Mouse (Mus musculus): ENCODE measurements at regions not wholly inside any gene's neighbourhood (a gene's known extent, or its start where the extent isn't known, plus 50 kb on each side); places are given as distances from the start of the nearest gene placed in this dataset.

DNA sequence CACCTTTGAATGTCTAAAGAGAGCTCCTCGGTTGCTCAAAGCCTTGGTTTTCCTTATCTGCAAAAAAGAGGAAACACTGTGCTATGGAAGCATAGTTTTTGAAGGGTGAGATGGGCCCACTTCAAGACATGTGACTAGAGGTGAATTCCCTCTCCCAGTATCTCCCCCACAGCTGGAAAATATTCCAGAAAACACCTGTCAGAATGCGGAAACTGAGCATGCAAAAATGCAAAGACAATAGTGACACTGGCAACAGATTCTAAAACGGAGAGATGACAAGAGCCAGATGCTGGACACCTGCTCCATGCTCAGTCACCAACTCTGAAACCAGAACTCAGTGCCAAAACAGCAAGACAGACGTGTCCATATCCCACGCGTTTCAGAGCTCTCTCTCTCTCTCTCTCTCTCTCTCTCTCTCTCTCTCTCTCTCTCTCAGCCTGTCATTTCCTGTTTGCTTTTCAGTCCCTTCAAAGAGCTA is 117.5 kb upstream of the Itga4 start:
- DNase-seq, result no peak

DNA sequence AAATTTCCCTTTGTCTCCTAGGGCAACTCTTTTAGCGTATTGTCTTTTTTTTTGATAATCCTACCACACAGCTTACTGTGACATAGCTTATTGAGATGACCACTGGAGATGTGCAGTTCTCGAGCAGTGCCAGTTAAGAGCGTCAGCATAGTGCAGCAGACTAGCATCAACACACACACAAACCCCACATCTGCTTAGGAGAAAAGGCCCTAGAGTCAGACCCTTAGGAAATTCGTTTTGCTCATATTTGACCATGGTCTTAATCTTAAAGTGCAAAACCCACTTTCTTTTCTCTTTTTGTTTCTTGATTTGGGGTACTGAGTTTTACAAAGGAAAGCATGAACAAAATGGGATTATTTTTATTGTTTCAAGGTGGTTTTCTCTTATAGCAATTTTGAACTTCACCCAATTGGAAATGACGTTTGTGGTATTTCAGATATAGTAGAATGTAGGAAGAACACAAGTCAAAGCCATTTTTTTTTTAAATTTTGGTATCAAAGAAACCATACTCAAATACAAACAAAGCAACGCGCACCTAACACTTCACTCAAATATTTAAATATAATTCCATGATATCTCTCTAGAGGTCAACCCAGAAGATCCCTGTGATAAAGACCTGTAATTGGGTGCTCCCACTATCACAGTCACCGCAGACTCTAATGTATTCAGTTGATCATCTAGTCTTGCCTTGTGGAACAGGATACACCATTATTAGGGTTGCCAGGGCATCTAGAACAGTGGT is 116.7 kb upstream of the Itga4 start:
- no peak for DNase-seq

DNA sequence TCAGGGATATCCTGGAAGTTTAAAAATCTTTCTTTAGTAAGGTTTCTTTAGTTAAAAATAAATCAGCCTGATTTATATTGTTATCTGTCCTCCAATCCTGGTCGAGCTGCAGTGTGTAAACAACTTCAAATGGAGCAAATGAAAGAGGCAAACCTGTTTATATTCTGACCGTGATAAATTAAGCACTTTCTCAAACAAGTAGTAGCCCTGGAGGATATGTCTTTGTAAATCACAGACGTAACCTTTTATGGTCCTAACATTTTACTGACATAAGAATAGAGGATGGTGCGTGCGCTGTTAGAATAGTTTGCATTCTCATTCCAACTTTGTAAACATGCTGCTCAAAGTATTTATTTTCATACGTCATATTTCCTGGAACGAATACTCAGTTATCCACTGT is 113.3 kb upstream of the Itga4 start:
- DNase-seq, result no peak

DNA sequence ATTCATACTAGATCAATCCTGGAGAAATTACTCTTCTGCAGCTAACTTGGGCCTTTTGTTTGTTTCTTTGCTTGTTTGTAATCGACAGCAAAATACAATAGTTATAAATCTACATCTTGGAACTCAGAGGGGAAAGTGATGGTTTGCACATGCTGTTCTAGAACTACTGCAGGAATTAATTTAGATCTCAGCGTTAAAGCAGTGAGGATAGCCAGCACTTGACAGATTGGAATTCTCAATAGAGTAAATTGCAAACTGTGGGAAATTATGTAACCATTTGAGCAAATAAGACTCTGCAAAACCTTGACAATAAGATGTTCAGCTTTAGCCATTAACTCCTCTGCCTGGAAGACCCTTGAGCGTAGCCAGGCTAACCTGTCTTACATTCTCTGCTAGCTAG is 112.0 kb upstream of the Itga4 start:
- no peak for DNase-seq

DNA sequence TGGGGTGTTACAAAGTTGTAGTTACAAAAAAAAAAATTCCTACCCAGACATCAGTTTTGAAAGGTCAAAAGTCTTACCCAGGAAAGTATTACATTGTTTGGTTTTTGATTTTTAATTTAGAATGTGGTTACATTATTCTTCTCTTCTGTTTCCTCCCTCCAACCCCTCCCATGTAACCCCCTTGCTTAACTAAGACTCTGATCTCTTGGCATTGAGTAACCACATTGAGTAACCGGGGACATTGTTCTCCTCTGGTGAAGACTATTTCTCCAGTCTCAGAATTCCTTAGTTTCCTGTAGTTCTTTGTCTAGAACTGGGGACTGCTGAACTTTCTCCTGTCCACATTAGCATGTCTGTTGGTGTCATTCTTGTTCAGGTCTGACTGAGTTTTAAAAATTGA is 109.3 kb upstream of the Itga4 start:
- no peak for DNase-seq

DNA sequence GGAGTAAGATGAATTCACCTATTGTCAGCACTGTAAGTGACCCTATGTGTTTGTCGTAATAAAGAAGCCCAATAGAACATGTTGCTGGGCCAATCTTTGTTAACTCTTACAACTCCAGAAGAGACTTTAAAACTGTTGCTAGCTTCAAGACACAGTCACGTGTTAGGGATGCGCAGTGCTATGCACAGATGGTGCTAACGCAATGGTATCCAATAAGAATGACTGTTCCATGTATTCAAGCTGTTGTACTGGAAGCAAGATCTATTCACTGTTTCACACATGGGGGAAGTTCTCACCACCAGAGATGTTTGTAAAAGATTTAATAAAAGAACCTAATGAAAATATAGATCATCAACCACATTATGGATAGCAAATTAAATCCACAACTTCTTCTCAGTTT is 108.7 kb upstream of the Itga4 start:
- DNase-seq, result no peak

DNA sequence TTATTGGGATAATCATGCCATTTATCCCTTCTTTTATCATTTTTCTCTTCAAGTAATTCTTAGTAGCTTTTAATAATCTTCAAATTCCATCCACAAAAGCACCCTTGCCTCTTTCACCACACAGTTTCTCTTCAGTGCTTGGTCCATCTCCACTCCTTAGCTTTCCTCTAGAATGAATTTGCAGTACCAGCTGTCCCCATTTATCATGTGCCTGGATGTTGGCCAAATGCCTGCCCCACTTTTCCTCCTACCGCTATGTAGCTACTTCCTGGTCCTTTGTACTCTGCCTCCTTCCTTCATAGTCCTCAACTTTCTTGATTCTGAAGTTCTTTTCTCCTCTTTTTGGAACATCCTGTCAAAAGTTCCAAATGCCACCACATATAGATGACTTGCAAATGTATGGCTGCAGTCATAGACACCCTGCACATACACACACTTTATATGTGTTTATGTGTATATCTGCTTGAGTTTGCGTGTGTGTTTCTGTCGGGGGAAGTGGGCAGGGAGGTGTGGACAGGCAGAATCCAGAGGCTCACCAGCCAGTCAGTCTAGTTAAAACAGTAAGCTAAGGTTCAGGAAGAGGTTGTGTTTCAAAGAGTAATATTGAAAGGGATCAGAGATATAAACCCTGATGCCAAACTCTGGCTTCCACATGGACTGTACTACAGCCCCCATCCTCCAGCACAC is 106.1 kb upstream of the Itga4 start:
- peak; percentile 14 for DNase-seq

DNA sequence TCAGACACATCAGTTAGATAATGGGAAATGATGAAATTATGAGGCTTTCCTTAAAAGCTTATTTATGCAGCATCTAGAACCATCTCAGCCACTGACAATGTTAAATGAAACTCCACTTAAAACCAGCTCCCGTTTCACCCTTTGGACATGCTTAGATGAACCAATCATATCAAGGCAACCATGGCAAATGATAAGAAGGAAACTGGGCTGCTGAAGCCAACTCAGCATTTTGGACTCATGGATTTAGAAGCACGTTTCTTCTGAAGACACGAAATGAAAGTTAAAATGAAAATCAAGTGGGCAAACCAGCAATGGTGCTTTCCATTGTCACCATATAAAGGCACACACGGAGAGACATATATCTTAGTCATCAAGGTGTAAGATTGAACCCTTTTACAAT is 103.6 kb upstream of the Itga4 start:
- no peak for DNase-seq

DNA sequence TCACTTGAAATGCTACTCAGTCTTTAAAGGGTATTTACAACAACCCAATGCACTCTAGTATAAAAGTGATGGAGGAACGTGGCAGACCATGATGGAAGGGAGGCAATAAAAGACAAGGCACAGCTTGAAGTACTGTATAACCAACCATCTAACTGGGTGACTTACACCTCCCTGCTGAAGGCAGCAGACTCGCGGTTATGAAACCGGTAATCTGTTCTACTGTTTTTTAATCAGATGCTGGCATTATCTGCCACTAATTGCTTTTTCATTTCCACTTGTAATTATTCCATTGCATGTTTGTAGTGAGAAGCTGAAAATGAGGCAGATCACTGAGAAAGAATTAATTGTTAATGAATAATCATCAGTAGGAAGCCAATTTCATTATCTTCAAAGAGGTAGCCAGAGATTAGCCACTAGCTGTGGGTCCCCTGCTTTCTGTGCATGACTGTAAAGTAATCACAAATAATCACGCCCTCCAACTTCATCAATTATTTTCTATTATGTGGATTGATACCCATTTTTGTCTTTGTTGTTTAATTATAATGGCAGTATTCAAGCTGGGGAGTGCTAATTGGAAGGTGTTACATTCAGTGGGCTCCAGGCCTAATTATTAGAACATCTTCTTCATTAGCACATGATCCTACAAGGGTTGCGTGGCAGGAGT is 103.1 kb upstream of the Itga4 start:
- DNase-seq, result no peak

DNA sequence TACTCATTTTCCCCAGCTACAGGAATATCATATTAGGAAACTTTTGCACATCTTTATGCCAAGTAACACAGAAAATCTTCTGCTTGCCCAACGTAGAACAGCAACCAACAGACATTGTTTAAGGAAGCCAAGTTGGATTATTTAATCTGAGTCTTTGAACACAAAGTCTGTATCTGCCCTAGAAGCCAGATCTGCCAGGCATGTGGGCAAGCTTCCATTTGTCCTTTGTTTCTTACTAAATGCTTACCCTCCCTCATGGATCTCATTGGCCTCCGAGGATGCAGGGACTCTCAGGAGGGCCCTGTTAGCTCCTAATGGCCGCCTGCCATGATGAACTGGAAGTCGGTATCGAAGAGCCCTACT is 102.5 kb upstream of the Itga4 start:
- no peak for DNase-seq

DNA sequence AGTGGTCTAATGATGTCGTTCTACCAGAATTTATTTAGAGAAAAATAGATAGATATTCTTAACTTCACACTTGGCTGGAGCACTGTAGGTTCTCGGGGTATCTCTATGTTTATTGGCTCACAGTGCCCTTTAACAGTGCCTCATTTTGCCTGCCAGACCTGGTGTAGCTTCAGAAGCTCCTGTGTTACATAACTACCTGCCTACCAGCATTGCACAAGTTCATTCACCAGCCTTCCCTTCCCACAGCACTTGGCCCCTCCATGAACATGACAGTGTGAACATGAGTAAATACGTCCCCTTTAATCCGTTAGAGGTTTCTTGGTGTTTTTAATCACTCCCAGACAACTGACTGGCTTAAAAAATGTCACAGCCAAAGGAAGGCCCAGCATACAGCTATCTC is 102.2 kb upstream of the Itga4 start:
- DNase-seq, result no peak

DNA sequence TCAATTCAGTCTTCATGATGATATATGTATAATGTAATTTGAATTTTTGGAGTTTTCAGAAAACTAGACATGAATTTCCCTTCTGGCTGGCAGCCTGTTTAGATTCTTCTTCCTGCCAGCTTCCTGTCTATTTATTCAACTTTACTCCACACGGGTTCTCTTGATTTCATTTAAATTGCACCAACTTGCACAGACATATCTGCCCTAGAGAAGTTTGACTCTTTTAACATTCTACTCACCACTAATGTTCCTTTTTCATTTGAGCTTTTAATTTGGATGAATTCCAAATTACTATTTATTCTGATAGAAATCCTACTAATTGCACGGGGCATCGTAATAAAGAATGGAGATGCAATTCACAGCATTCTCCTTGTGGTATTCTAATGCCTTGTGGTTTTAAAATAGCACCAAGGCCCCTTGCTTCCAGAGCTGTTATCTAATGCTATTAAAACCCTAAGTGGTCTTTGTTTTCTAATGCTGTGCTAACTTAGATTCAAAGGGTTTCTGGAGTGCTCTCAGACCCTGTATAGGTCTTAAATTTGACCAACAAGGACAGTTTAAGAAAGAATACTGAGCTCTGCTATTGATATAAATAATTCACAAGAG is 96.7 kb upstream of the Itga4 start:
- DNase-seq, result no peak

DNA sequence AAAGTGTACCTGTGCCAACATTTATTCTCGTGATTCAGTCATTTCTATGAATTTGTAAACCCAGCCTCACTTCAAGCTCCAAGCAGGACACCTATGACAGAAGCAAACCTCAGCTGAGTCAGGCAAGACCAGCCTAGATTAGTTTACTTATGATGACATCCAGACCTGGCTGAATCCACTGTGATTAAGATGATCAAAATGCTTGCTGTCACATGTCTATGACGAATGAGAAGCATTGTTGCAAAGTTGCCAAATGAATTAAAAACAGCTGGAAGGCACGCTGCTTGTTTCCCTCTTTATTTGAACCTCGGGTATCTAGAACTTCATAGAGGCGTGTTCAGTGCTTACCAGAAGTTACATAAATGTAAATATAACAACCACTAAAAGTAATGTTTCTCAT is 95.9 kb upstream of the Itga4 start:
- DNase-seq, result no peak

DNA sequence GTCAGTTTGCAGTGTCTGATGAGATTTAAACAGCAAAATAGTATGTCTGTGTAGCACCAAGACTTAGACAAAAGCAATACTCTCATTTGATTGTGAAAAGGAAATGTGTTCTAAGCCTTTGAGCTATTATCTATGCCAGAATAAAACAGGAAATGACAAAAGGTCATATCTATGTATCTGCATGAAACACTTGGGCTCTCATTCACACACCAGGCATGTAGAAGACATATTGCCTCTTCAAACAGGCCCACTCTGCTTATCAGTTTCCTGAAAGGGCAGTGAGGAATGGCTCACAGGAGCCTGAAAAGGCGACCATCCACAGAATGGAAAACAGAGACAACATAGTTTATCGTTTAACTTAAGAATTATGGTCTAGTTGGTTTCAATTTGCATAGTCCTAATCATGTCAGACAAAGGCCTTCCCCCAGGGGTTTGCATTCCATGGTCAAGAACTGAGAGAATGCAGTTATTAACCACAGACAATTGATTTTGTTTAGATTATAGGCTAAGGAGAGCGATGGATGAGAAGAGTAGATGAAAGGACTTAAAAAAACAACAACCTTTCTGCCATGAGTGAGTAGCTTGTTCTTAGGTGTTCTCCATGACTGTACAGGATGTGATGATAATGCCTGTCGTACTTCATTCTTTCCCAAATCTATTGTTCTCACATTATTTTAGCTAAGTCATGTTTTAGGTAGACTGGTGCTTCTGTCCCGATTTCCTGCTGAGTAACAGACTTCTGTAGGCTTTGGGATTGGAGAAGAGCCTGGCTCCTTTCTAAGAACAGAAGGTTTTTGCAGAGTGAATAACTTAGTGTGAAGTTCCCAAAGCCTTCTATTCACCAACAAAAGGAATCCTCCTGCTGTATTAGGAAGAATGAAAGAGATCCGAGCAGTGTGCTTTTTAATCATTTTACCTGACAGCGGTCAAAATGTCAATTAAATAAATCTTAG is 82.0 kb upstream of the Itga4 start:
- no peak for DNase-seq

DNA sequence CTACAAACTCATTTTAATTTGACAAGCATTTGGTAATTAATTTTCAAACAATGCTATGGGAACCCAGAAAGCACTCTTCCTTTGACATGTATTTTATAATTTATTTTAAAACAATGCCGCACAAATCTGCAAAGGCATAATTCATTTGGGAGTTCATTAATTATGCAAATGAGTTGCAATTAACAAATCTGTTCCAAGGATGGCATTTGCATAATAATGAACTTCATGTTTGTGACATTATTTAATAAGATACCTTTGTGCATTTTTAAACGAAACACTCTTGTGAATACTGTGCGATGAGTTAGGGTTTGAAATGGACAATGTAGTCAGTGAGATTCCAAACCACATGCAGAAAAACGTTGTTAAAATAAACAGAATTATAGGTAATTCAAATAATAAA is 80.9 kb upstream of the Itga4 start:
- no peak for DNase-seq

DNA sequence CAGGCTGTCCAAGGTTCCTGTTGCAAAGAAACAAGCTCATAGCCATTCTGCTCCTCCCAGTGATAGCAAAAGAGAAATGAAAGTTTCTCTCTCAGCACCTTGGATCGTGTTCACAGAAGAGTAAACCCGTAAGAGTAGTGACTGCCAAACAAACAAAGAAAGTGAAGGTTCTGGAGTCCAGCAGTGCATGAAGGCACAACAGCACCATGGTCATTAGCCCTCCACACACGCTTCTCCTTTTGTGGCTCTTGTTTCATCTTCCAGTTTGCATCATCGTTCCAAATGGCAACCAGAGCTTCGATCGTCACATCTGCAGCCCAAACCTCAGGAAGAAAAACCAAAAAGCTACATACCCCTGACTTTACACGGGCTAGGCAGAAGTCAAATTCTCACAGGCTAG is 74.4 kb upstream of the Itga4 start:
- no peak for DNase-seq

DNA sequence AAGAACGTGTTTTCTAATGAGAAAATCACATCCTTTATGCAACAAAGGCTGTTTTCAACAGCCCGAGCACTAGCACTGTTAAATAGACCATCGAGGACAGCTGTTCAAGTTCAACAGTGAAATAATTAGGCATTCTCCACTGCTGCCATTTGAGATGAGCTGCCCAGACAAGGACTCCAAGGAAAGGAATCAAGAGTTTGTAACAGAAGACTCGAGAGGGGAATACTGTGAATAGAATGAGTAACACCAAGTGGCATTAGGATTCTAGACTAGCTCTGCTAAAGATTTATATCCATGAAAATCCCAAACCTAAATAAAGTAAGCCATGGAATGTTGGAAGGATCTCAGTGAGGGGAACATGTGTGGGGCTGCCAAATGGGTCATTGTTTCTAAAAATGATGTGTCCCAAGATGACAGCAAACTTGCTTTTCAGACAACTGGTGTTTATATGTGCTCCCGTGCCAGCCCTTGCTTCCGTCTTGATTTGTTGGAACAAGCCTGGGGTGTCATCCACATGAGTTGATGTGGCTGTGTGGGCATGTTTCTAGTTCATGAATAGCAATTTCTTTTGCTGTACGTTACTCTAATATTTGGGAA is 72.1 kb upstream of the Itga4 start:
- no peak for DNase-seq

DNA sequence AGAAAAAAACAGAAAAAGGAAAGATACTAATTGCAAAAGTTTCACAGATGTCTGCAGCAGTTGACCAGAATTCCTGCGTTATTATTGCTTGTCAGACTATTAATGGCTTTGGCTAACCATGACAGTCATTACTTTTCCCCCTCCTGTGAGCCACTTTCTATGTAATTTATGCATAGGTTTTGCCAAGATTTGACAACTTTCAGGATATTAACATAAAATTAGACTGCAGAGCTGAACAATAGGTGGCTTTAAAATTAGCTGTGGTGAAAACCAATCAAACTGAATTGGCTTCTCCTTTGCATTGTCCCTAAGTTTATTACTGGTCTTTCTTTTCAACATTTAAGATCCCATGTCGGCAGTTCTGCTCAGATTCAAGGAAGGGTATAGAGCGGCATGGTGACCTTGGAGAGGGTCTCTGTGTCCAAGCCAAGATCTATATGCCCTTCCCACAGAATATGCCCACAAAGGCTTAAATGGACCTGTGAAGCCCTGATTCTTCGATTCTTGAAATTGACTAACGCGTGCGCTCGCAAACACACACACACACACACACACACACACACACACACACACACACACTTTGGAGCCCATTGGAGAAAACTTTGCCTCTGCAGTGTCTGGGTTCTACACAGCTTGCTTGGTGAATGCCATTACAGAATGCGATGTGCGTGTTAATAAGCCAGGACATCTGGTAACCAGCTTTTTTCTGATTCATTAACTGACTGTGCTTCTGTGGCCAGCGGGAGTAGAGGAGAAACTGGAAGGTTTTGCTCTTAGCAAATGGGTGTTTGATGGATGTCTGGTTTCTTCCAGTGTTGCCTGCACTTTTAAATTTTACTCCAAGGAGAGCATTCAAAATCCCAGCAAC is 69.8 kb upstream of the Itga4 start:
- no peak for DNase-seq

DNA sequence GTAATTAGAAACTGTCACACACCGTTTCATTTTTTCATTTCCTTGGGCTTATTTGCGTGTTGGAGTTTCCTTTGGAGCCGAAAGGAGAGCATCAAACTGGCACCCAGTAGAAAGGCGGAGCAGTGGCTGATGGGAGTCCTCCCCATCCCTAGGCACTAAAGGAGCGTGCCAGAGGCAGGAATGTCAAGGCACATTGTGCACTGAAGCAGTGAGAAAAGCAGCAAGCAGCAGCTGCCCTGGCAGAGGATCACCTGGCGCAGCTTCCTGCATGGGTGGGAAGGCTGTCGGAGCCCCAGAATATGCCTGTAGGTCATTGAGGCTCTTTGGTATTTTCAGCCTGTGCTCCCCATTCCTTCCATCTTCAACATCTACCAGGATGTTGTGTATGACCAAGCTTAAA is 68.3 kb upstream of the Itga4 start:
- DNase-seq, result no peak

DNA sequence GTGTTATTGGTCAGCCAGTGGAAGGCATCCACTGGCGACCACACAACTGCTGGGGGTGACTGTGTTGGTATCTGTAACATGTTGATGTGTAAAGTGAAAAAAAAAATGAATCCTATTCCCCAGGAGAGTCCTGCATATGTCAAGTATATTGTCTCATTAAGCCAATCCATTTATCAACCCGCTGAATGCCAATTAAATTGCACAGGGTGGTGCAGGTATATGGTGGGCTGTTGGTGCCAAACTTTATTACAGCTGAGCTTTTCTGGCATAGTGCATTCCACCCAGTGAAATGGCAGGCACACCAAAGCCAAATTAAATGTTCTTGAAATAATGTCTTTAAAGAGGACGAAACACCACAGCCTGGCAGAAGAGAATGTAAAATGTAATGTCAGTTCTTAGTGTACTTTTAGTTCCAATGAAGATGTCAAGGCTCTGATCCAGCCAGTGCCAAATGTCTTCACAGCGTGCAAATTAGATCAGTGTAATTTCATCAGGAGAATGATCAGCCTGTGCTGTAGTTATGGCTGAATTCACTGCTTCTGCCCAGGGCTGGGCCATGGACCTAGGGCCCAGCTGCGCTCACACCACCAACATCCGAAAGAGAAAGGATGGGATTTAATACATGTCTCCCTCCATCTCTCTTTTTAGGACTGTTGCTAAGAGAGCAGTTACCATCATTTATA is 66.6 kb upstream of the Itga4 start:
- no peak for DNase-seq

DNA sequence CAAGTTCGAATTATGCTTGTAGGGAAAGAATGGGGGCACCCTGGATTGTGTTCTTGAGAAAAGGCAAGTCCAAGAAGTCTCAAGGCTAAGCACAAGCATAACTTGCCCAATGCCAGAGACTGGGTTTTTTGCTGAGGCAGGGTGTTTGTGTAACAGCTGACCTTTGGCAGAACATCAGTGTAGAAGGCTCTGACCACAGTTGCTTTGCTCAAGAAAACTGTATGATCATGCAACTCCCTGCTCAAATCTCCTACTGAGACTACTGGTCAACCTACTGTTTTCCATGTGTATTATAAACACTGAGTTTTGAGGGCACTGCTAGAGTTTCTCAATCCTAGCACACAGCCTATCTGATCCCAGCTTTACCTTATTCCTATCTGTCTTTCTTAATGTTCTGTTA is 61.4 kb upstream of the Itga4 start:
- peak; percentile 12 for DNase-seq
